Mouse (Mus musculus) C2C12 (cell line): ENCODE measurements around the gene Lamb3. TPM values are rescaled to one million over a fixed set of nuclear protein-coding genes. Genes with fewer than 3 reads are reported as not detected.

Experiments
- H3K27me3 ChIP-seq: one replicate; pipeline ENCODE4 v1.6.1; 2011; ENCODE audit not compliant: control insufficient read depth, insufficient read depth, insufficient read length
- H3K36me3 ChIP-seq: one replicate; pipeline ENCODE4 v1.6.1; 2011; ENCODE audit not compliant: control insufficient read depth, insufficient read depth
- H3K4me3 ChIP-seq: one replicate; pipeline ENCODE4 v1.5.1; 2011; ENCODE audit warnings: mild to moderate bottlenecking, control low read depth; ENCODE audit not compliant: poor library complexity, insufficient read depth, severe bottlenecking
- H3K79me2 ChIP-seq: one replicate; pipeline ENCODE4 v1.6.1; 2011; ENCODE audit not compliant: control insufficient read depth, insufficient read depth
- H3K79me3 ChIP-seq: one replicate; pipeline ENCODE4 v1.6.1; 2011; ENCODE audit warnings: low read depth, control low read depth
- H3ac ChIP-seq: one replicate; pipeline ENCODE3; 2011; ENCODE audit warnings: low read depth; ENCODE audit not compliant: control insufficient read depth, insufficient read length
- CEBPB ChIP-seq: IDR thresholded peaks from one replicate; pipeline ENCODE4 v1.6.1; 2011; ENCODE audit warnings: low read depth, mild to moderate bottlenecking, control low read depth, moderate library complexity
- CTCF ChIP-seq: IDR thresholded peaks from one replicate; pipeline ENCODE4 v1.5.1; 2011; ENCODE audit not compliant: control insufficient read depth, insufficient read depth, insufficient read length
- FOSL1 ChIP-seq: IDR thresholded peaks from one replicate; pipeline ENCODE4 v1.8.0; 2011; ENCODE audit warnings: mild to moderate bottlenecking, low read length; ENCODE audit not compliant: poor library complexity, insufficient read depth, severe bottlenecking
- MAX ChIP-seq: IDR thresholded peaks from one replicate; pipeline ENCODE4 v1.6.1; 2011; ENCODE audit warnings: mild to moderate bottlenecking, control low read depth
- MYOD1 ChIP-seq: IDR thresholded peaks from one replicate; pipeline ENCODE4 v1.6.1; 2011; ENCODE audit warnings: low read depth; ENCODE audit not compliant: control insufficient read depth, insufficient read length
- MYOG ChIP-seq: IDR thresholded peaks from one replicate; pipeline ENCODE4 v1.6.1; 2011; ENCODE audit not compliant: control insufficient read depth, insufficient read length; ENCODE audit errors: extremely low read depth
- USF1 ChIP-seq: IDR thresholded peaks from one replicate; pipeline ENCODE4 v1.6.1; 2011; ENCODE audit warnings: low read depth, mild to moderate bottlenecking, control low read depth, moderate library complexity
- polyA plus RNA-seq: library from polyadenylated mRNA; unstranded; fragments of >200 nt; fragmentation: generic; extraction: Trizol; gene quantifications from one replicate; pipeline ENCODE4 v1.2.1, GENCODE M21; 2012; ENCODE audit warnings: missing spikeins

Lamb3 gene
- polyA plus RNA-seq, 1 experiment: 5.3 TPM

- Histone ChIP-seq H3K79me2 (no peaks in the 10 kb centered on the region), H3K27me3 (no peaks in the 10 kb centered on the region), H3K36me3 (no peaks in the 10 kb centered on the region), H3K79me3 (no peaks in the 10 kb centered on the region), H3ac (no peak overlapping the region), H3K4me3 (no peak overlapping the region)
- no peak for TF ChIP-seq MYOD1
- no peak for TF ChIP-seq MYOG
- no peak for TF ChIP-seq USF1
Observed at GRCm38 (mm10) chr1:193349702-193350545, 142.4 kb downstream of the Lamb3 start.

DNA sequence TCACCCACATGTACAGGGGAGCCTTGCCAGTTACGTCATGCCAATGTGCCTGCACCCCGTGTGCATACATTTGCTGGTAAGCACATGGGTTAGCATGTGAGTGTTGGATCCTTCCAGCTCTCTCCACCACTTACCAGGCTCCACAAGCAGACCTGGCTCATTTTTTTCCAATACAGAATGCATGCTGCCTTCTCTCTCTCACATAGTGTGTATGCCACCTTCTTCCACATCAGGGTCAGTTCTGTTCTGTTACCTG, 143.0 kb downstream of the Lamb3 start:
- H3K4me3 ChIP-seq: no peak overlapping the region
- TF ChIP-seq MAX (no peak), CTCF (no peak), CEBPB (no peak), MYOD1 (no peak), MYOG (no peak), FOSL1 (no peak), USF1 (no peak)
- no peaks in the 10 kb centered on the region for H3K79me2 ChIP-seq
- no peaks in the 10 kb centered on the region for H3K27me3 ChIP-seq
- H3ac ChIP-seq: no peak overlapping the region
- no peaks in the 10 kb centered on the region for H3K36me3 ChIP-seq
- H3K79me3 ChIP-seq: no peaks in the 10 kb centered on the region

- Histone ChIP-seq H3K79me2 (no peaks in the 10 kb centered on the region), H3K27me3 (no peaks in the 10 kb centered on the region), H3K79me3 (no peaks in the 10 kb centered on the region), H3K36me3 (no peaks in the 10 kb centered on the region), H3K4me3 (no peak overlapping the region), H3ac (no peak overlapping the region)
- TF ChIP-seq USF1: no peak
- TF ChIP-seq CTCF: no peak
- no peak for TF ChIP-seq FOSL1
- no peak for TF ChIP-seq CEBPB
- no peak for TF ChIP-seq MAX
Observed at GRCm38 (mm10) chr1:193351583-193351982, 144.1 kb downstream of the Lamb3 start.

GRCm38 (mm10) chr1:193359199-193359598, 151.7 kb downstream of the Lamb3 start:
- Histone ChIP-seq H3K79me2 (no peaks in the 10 kb centered on the region), H3ac (no peak overlapping the region), H3K36me3 (no peaks in the 10 kb centered on the region), H3K27me3 (no peaks in the 10 kb centered on the region), H3K4me3 (no peak overlapping the region), H3K79me3 (no peaks in the 10 kb centered on the region)
- no peak for TF ChIP-seq MYOG
- no peak for TF ChIP-seq MAX
- no peak for TF ChIP-seq FOSL1
- TF ChIP-seq CTCF: no peak
- no peak for TF ChIP-seq CEBPB
- TF ChIP-seq USF1: no peak

GRCm38 (mm10) chr1:193361181-193361580, 153.7 kb downstream of the Lamb3 start:
- TF ChIP-seq CEBPB (no peak), FOSL1 (no peak)
- H3K4me3 ChIP-seq: no peak overlapping the region
- H3K79me2 ChIP-seq: no peaks in the 10 kb centered on the region
- H3K36me3 ChIP-seq: no peaks in the 10 kb centered on the region
- H3K27me3 ChIP-seq: no peaks in the 10 kb centered on the region
- no peaks in the 10 kb centered on the region for H3K79me3 ChIP-seq
- H3ac ChIP-seq: no peak overlapping the region

DNA sequence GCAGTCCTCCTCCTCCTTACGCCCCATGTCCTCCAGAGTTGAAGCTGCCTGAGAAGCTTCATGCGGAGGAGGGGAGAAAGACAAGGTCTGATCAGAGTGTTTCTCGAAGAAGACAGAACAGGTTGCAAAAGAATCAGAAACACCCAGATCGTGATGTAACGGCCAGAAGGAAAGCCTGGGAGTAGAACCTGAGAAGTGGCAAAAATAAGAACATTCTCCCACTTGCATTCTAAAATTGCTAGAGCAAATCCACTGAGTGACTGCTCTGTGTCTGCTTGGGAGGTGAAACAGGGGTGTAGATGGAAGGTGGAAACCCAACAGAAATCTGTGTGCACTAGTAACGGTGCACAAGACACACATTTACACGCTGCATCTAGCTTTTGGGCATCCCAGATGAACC, 154.6 kb downstream of the Lamb3 start:
- no peaks in the 10 kb centered on the region for H3K36me3 ChIP-seq
- no peak overlapping the region for H3ac ChIP-seq
- TF ChIP-seq CEBPB: no peak
- TF ChIP-seq MYOG: no peak
- TF ChIP-seq CTCF: no peak
- TF ChIP-seq MYOD1: no peak
- no peak for TF ChIP-seq USF1
- no peak for TF ChIP-seq FOSL1
- TF ChIP-seq MAX: no peak
- H3K27me3 ChIP-seq: no peaks in the 10 kb centered on the region
- no peaks in the 10 kb centered on the region for H3K79me2 ChIP-seq
- H3K79me3 ChIP-seq: no peaks in the 10 kb centered on the region
- H3K4me3 ChIP-seq: no peak overlapping the region
